Mouse (Mus musculus) c-Kit-positive CD71-positive TER-119-positive erythroid progenitor cells, embryonic 14.5 days (primary cell): ENCODE results near the gene Slc35f4.

Source experiments
- DNase-seq: peaks from one replicate; pipeline ENCODE4 v3.0.0-alpha.2; 2013; ENCODE audit warnings: low spot score

Gene Slc35f4

GRCm38 (mm10) chr14:49525931-49526291 is at the start of gene Slc35f4:
TSS of gene Slc35f4 (minus strand) at chr14:49526046.
- DNase-seq: no peak

GRCm38 (mm10) chr14:49568369-49568768 is 42.5 kb upstream of the Slc35f4 start:
- DNase-seq: no peak

GRCm38 (mm10) chr14:49560706-49561105 is 34.9 kb upstream of the Slc35f4 start:
- DNase-seq: no peak

GRCm38 (mm10) chr14:49540104-49540503 is 14.3 kb upstream of the Slc35f4 start:
- DNase-seq: no peak

- peak; percentile 3 for DNase-seq
Observed at GRCm38 (mm10) chr14:49525176-49525930, 493 bp downstream of the Slc35f4 start.

- no peak for DNase-seq
Observed at GRCm38 (mm10) chr14:49524665-49525064, 1.2 kb downstream of the Slc35f4 start.

GRCm38 (mm10) chr14:49515096-49515665 is 10.7 kb downstream of the Slc35f4 start:
- no peak for DNase-seq

GRCm38 (mm10) chr14:49514137-49514536 is 11.7 kb downstream of the Slc35f4 start:
- no peak for DNase-seq

- no peak for DNase-seq
Observed at GRCm38 (mm10) chr14:49495192-49495591, 30.7 kb downstream of the Slc35f4 start.

GRCm38 (mm10) chr14:49493793-49494192 is 32.1 kb downstream of the Slc35f4 start:
- no peak for DNase-seq

- DNase-seq: no peak
Observed at GRCm38 (mm10) chr14:49492506-49492905, 33.3 kb downstream of the Slc35f4 start.

GRCm38 (mm10) chr14:49476602-49477001 is 49.2 kb downstream of the Slc35f4 start:
- no peak for DNase-seq

GRCm38 (mm10) chr14:49461761-49462160 is 64.1 kb downstream of the Slc35f4 start:
- no peak for DNase-seq

- DNase-seq: no peak
Observed at GRCm38 (mm10) chr14:49460799-49461198, 65.0 kb downstream of the Slc35f4 start.

- DNase-seq: no peak
Observed at GRCm38 (mm10) chr14:49454283-49454914, 71.4 kb downstream of the Slc35f4 start.

GRCm38 (mm10) chr14:49453782-49454181 is 72.1 kb downstream of the Slc35f4 start:
- DNase-seq: no peak

- no peak for DNase-seq
Observed at GRCm38 (mm10) chr14:49447669-49448068, 78.2 kb downstream of the Slc35f4 start.

GRCm38 (mm10) chr14:49446461-49446860 is 79.4 kb downstream of the Slc35f4 start:
- DNase-seq: no peak

GRCm38 (mm10) chr14:49436811-49437210 is 89.0 kb downstream of the Slc35f4 start:
- no peak for DNase-seq

- no peak for DNase-seq
Observed at GRCm38 (mm10) chr14:49431821-49432220, 94.0 kb downstream of the Slc35f4 start.

GRCm38 (mm10) chr14:49392482-49392881 is 133.4 kb downstream of the Slc35f4 start:
- DNase-seq: no peak

GRCm38 (mm10) chr14:49362161-49362560 is 163.7 kb downstream of the Slc35f4 start:
- no peak for DNase-seq

- DNase-seq: no peak
Observed at GRCm38 (mm10) chr14:49355561-49355960, 170.3 kb downstream of the Slc35f4 start.
